Mouse (Mus musculus) midbrain, embryonic 14.5 days (tissue): ENCODE results near the gene Glb1. TPM values are rescaled to one million over a fixed set of nuclear protein-coding genes. Genes with fewer than 3 reads are reported as not detected.
"Not testable (repeated sequence)": the region's sequence is repeated elsewhere in the genome, so short reads cannot be mapped to it uniquely, and the experiment has no call there.

Experiments used
- ATAC-seq: fragments of 200-750 bp; cut with Nextera tagmentation; 2 replicates; pipeline ENCODE4 v1.8.0; 2017; ENCODE audit warnings: moderate number of reproducible peaks, moderate library complexity; ENCODE audit not compliant: low FRiP score, low TSS enrichment
- DNase-seq: peaks from one replicate; pipeline ENCODE4 v3.0.0-alpha.2; 2015
- H3K27ac ChIP-seq: fragments of 300-500 bp; sonication (generic); replicated peaks from 2 replicates; pipeline ENCODE4 v1.5.1; 2014; ENCODE audit warnings: mild to moderate bottlenecking, low read depth, low read length, moderate library complexity
- H3K27me3 ChIP-seq: fragments of 300-500 bp; sonication (generic); 2 replicates; pipeline ENCODE4 v1.6.1; 2014; ENCODE audit warnings: low read length, control low read depth, mixed read lengths; ENCODE audit not compliant: control insufficient read depth, insufficient read depth
- H3K36me3 ChIP-seq: fragments of 300-500 bp; sonication (generic); 2 replicates; pipeline ENCODE4 v1.6.1; 2014; ENCODE audit warnings: low read length, control low read depth; ENCODE audit not compliant: control insufficient read depth, insufficient read depth
- H3K4me1 ChIP-seq: fragments of 300-500 bp; sonication (generic); 2 replicates; pipeline ENCODE4 v1.6.1; 2014; ENCODE audit warnings: mild to moderate bottlenecking, antibody characterized with exemption, low read length, control low read depth; ENCODE audit not compliant: control insufficient read depth, insufficient read depth
- H3K4me2 ChIP-seq: fragments of 300-500 bp; sonication (generic); 2 replicates; pipeline ENCODE4 v1.6.1; 2014; ENCODE audit warnings: mild to moderate bottlenecking, low read length, moderate library complexity
- H3K4me3 ChIP-seq: fragments of 300-500 bp; sonication (generic); replicated peaks from 2 replicates; pipeline ENCODE4 v1.5.1; 2014; ENCODE audit warnings: low read depth, low read length
- H3K9ac ChIP-seq: fragments of 300-500 bp; sonication (generic); replicated peaks from 2 replicates; pipeline ENCODE4 v1.6.1; 2014; ENCODE audit warnings: mild to moderate bottlenecking, low read length, moderate library complexity
- H3K9me3 ChIP-seq: fragments of 300-500 bp; sonication (generic); 2 replicates; pipeline ENCODE4 v1.6.1; 2016; ENCODE audit warnings: low read length, control low read depth, mixed read lengths; ENCODE audit not compliant: control insufficient read depth
- WGBS: fragments of 180-500 bp; shearing (Covaris S2); extraction: QIAGEN DNeasy Blood & Tissue Kit; methylation state at CpG from one replicate; pipeline ENCODE4 v1.1.7; 2014; 5-methylcytosine and 5-hydroxymethylcytosine counted together
- polyA plus RNA-seq: library from polyadenylated mRNA; unstranded; fragments of >200 nt; fragmentation: Nextera tagmentation; extraction: Ambion mirVana; gene quantifications from 2 replicates; pipeline ENCODE4 v1.2.1, GENCODE M21; 2014

Gene Glb1
- polyA plus RNA-seq, 1 experiment from 2014 or later, result 27.9 TPM

DNA sequence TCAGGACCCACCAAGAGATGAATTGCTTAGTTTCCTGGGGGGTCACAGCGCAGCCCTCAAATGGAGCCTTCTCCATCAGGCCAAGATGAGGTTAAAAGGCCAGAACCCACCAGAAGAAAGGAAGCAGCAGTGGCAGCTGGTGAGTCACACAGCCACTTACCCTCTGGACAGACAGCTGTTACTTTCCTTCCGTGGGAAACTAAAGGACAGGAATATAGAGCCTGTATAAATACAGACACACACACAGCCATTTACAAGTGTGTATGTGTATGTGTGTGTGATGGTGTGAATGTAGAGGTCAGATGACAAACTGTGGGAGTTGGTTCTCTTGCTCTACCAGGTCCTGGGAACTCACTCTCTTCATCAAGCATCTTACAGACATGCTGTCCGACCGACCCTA, 105.7 kb downstream of the Glb1 start:
- Histone ChIP-seq H3K27ac (no peak overlapping the region), H3K9me3 (no peaks in the 10 kb centered on the region), H3K36me3 (no peaks in the 10 kb centered on the region), H3K27me3 (no peaks in the 10 kb centered on the region), H3K4me3 (no peak overlapping the region), H3K4me1 (no peaks in the 10 kb centered on the region), H3K9ac (no peak overlapping the region), H3K4me2 (no peak overlapping the region)
- WGBS, result 87% methylated on average over 4 of the region's 4 CpGs
- ATAC-seq (no peak), DNase-seq (no peak)

DNA sequence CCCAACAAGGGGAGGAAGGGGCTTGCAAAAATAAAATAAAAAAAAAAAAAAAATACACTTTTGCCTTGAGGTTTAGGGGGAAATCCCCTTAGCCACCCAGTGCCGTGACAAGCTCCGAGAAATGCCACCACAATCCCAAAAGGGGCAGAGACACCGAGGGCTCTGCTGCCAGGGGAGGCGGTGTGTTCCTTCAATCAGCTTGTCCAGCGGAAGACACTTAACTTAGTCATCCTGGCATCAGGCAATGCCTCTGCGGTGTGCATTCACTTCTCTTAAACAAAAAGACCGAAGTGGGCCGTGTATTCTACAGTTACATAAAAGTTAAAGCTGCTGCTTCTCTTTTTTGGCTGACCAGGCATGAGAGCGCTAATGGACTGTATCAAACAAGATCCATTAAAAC, 106.5 kb downstream of the Glb1 start:
- WGBS, result 93% methylated on average over 9 of the region's 9 CpGs

GRCm38 (mm10) chr9:114509785-114510184, 108.9 kb downstream of the Glb1 start:
- no peaks in the 10 kb centered on the region for H3K4me1 ChIP-seq
- H3K9ac ChIP-seq, result no peak overlapping the region
- H3K4me3 ChIP-seq, result no peak overlapping the region
- DNase-seq, result no peak
- peaks cover 23% of the 10 kb centered on the region for H3K9me3 ChIP-seq
- H3K4me2 ChIP-seq, result no peak overlapping the region
- H3K36me3 ChIP-seq, result peaks cover 6% of the 10 kb centered on the region; the same call in 1 of the 2 replicates
- no peak overlapping the region for H3K27ac ChIP-seq
- 94% methylated on average over 9 of the region's 9 CpGs for WGBS
- ATAC-seq, result no peak
- no peaks in the 10 kb centered on the region for H3K27me3 ChIP-seq

More for the DNA sequence above, 106.5 kb downstream of the Glb1 start:
- Histone ChIP-seq H3K27ac (no peak overlapping the region), H3K9ac (no peak overlapping the region), H3K4me2 (no peak overlapping the region), H3K9me3 (peaks cover 6% of the 10 kb centered on the region), H3K4me1 (no peaks in the 10 kb centered on the region), H3K4me3 (no peak overlapping the region), H3K36me3 (no peaks in the 10 kb centered on the region), H3K27me3 (no peaks in the 10 kb centered on the region)
- DNase-seq, result no peak
- no peak for ATAC-seq

- no peak overlapping the region for H3K27ac ChIP-seq
- 98% methylated on average over 21 of the region's 21 CpGs for WGBS
- H3K36me3 ChIP-seq, result peaks cover 6% of the 10 kb centered on the region; the same call in 1 of the 2 replicates
- no peak overlapping the region for H3K9ac ChIP-seq
- H3K9me3 ChIP-seq, result peaks cover 23% of the 10 kb centered on the region
- no peak overlapping the region for H3K4me2 ChIP-seq
- no peaks in the 10 kb centered on the region for H3K4me1 ChIP-seq
- H3K4me3 ChIP-seq, result no peak overlapping the region
- ATAC-seq (no peak), DNase-seq (no peak)
- no peaks in the 10 kb centered on the region for H3K27me3 ChIP-seq
Observed at GRCm38 (mm10) chr9:114512831-114513230, 112.0 kb downstream of the Glb1 start.

- no peak within 1 kb of the TSS for H3K4me2 ChIP-seq
- H3K9ac ChIP-seq, result no peak within 1 kb of the TSS
- peaks cover 6% of the 10 kb centered on the region; the same call in 1 of the 2 replicates for H3K36me3 ChIP-seq
- ATAC-seq (no peak), DNase-seq (no peak)
- no peak within 1 kb of the TSS for H3K4me3 ChIP-seq
- no peak within 1 kb of the TSS for H3K27ac ChIP-seq
- H3K4me1 ChIP-seq, result no peaks in the 10 kb centered on the region
- 88% methylated on average over 11 of the region's 11 CpGs for WGBS
- no peaks in the 10 kb centered on the region for H3K27me3 ChIP-seq
- peaks cover 23% of the 10 kb centered on the region for H3K9me3 ChIP-seq
Observed at GRCm38 (mm10) chr9:114515364-114515763, 114.5 kb downstream of the Glb1 start, which contains the start of gene C130032M10Rik. Gene C130032M10Rik, plus strand, starts transcription at chr9:114515697.

DNA sequence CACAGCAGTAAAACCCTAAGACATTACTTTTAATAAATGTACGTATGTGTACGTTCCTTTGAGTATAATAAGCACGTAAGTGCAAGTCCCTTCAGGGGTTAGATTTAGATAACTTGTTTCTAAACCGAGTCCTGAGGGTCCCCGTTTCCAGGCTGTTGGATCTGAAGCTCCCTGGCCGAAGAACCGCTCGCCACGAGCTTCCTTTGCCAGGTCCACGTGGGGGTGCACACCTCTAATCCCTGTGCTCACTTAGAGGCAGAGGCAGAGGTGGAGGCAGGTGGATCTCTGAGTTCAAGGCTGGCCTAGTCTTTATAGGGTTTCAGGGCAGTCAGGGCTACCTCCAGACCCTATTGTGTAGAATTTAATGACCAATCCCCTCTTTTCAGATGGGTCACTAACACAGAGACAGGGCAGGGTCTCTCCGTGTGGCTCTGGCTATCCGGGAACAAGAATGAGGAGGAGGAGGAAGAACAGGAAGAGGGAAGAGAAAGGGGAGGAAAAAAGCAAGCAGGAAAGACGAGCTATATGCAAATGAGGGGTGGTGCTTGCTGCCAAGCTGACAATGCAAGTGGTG, 117.1 kb downstream of the Glb1 start:
- Histone ChIP-seq H3K4me1 (no peaks in the 10 kb centered on the region), H3K4me3 (no peak overlapping the region), H3K4me2 (no peak overlapping the region), H3K36me3 (peaks cover 1% of the 10 kb centered on the region; the same call in 1 of the 2 replicates), H3K9ac (no peak overlapping the region), H3K27ac (no peak overlapping the region), H3K9me3 (peaks cover 11% of the 10 kb centered on the region), H3K27me3 (no peaks in the 10 kb centered on the region)
- 84% methylated on average over 13 of the region's 13 CpGs for WGBS
- DNase-seq, result no peak
- no peak for ATAC-seq

DNA sequence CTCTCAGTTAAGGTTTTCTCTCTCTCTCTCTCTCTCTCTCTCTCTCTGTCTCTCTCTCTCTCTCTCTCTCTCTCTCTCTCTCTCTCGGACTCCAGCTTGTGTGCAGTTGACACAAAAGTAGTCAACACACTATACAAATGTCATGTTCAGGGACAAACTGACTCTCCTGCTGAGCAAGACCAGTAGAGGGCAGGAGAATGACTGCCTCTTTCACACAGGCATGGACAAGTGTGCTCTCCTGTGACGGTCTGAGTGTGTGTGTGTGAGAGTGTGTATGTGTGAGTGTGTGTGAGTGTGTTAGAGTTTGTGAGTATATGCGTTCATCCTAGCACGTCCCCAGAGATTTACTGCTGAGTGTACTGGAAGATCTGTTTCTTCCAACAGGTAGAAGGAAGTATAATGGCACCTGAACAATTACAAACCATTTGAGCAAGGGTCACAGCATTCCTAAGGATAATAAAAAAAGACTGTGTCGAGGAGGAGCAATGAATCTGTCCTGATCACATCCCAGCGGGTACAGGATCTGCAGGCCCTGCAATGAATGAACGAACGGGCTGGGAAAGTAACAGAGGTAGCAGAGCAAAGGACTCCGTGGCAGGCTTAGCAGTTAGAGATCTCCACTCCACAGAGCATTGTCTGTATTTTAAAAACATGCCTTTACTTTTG, 118.1 kb downstream of the Glb1 start:
- H3K4me3 ChIP-seq, result no peak overlapping the region
- DNase-seq (no peak), ATAC-seq (no peak)
- WGBS, result 82% methylated on average over 9 of the region's 9 CpGs
- H3K36me3 ChIP-seq, result no peaks in the 10 kb centered on the region
- no peaks in the 10 kb centered on the region for H3K27me3 ChIP-seq
- no peaks in the 10 kb centered on the region for H3K4me1 ChIP-seq
- no peak overlapping the region for H3K27ac ChIP-seq
- 0 out of 2 replicates have a peak, but pooled peaks cover 2% of the 10 kb centered on the region for H3K9me3 ChIP-seq
- no peak overlapping the region for H3K4me2 ChIP-seq
- no peak overlapping the region for H3K9ac ChIP-seq

GRCm38 (mm10) chr9:114520529-114520928, 119.7 kb downstream of the Glb1 start:
- H3K4me3 ChIP-seq, H3K4me1 ChIP-seq, H3K4me2 ChIP-seq, H3K27me3 ChIP-seq, H3K9me3 ChIP-seq, ATAC-seq, H3K27ac ChIP-seq, H3K9ac ChIP-seq, H3K36me3 ChIP-seq, DNase-seq: not testable (repeated sequence)
- 80% methylated on average over 4 of the region's 4 CpGs for WGBS

DNA sequence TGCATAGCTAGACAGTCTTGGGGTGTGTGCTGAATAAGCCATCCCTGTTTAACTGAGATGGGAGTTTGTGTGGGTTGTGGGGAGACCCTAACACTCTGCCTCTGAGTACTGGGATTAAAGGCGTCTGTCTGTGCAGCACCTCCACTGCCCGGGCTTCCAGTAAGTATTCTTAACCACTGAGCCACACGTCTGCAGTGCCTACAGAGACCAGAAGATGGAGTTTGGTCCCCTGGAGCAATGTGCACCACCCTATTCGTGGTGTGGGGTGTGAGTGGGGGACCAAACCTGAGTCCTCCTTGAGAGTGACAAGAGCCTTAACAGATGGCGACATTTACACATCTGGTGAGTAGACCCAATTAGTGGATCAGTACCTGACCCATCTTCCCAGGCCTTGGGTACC, 121.2 kb downstream of the Glb1 start:
- Histone ChIP-seq H3K36me3 (no peaks in the 10 kb centered on the region), H3K9me3 (no peaks in the 10 kb centered on the region), H3K9ac (no peak overlapping the region), H3K27me3 (no peaks in the 10 kb centered on the region), H3K4me1 (peaks cover 8% of the 10 kb centered on the region; the same call in 1 of the 2 replicates), H3K4me3 (no peak overlapping the region), H3K4me2 (no peak overlapping the region), H3K27ac (no peak overlapping the region)
- DNase-seq (no peak), ATAC-seq (no peak)
- WGBS, result 50% methylated on average over 5 of the region's 5 CpGs
